Mouse (Mus musculus) thymus, adult 2 months (tissue): ENCODE data around the gene Ttll5. TPM values are rescaled to one million over a fixed set of nuclear protein-coding genes. Genes with fewer than 3 reads are reported as not detected.

Experiments
- DNase-seq: peaks from one replicate; pipeline ENCODE4 v3.0.0; 2021
- H3K27ac ChIP-seq: fragments of 200-500 bp; 2 replicates; pipeline ENCODE4 v1.5.1; 2012; ENCODE audit warnings: low read length, control low read depth; ENCODE audit not compliant: control insufficient read depth, insufficient read depth
- H3K27me3 ChIP-seq: fragments of 200-500 bp; 2 replicates; pipeline ENCODE4 v1.6.1; 2012; ENCODE audit warnings: mild to moderate bottlenecking, low read length, moderate library complexity, mixed read lengths; ENCODE audit not compliant: control insufficient read depth, insufficient read depth
- H3K36me3 ChIP-seq: fragments of 200-500 bp; 2 replicates; pipeline ENCODE4 v1.6.1; 2012; ENCODE audit warnings: mild to moderate bottlenecking, low read length, moderate library complexity; ENCODE audit not compliant: control insufficient read depth, insufficient read depth
- H3K4me1 ChIP-seq: fragments of 200-500 bp; replicated peaks from 2 replicates; pipeline ENCODE4 v1.6.1; 2012; ENCODE audit warnings: low read length; ENCODE audit not compliant: control insufficient read depth, insufficient read depth
- H3K4me3 ChIP-seq: fragments of 200-500 bp; 2 replicates; pipeline ENCODE4 v1.5.1; 2012; ENCODE audit warnings: mild to moderate bottlenecking, low read length, control low read depth, moderate library complexity; ENCODE audit not compliant: control insufficient read depth, insufficient read depth
- CTCF ChIP-seq: fragments of 200-500 bp; IDR thresholded peaks from 2 replicates; pipeline ENCODE4 v1.5.1; 2012; ENCODE audit warnings: mild to moderate bottlenecking, control low read depth, low read length, moderate library complexity, borderline replicate concordance; ENCODE audit not compliant: control insufficient read depth, poor library complexity, insufficient read depth; ENCODE audit errors: extremely low read depth
- POLR2A ChIP-seq: fragments of 200-500 bp; IDR thresholded peaks from 2 replicates; pipeline ENCODE4 v1.6.1; 2012; ENCODE audit warnings: mild to moderate bottlenecking, low read length, control low read depth, moderate library complexity; ENCODE audit not compliant: control insufficient read depth, poor library complexity, insufficient read depth; ENCODE audit errors: extremely low read depth
- WGBS: fragments of 180-500 bp; shearing (Covaris S2); methylation state at CpG from one replicate; pipeline ENCODE4 v1.1.7; 2018; 5-methylcytosine and 5-hydroxymethylcytosine counted together
- polyA plus RNA-seq: library from polyadenylated mRNA; depleted of rRNA; stranded (reverse); fragments of >200 nt; gene quantifications from 2 replicates; pipeline ENCODE4 v1.2.3, GENCODE M21; 2012

Gene Ttll5
- polyA plus RNA-seq, 1 experiment = 20.2 TPM

DNA sequence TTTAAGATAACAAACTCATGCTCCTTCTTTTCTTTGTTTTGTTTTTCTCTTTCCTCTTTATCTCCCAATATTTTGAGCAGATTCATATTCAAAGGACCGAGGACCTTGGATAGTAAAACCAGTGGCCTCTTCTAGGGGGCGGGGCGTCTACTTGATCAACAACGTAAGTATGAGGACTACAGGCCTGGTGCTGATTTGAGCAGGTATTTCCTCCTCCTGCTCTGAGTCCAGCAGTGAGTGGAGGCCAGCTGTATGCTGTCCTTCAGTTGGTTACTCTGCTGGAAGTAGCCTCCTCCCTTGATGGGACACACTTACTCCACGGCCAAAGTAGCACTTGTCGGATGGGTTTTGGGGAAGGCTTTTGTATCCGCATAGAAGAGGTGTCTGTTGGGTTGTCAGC, 32.8 kb downstream of the Ttll5 start:
- no peak for DNase-seq
- no peaks in the 10 kb centered on the region for H3K27me3 ChIP-seq
- TF ChIP-seq POLR2A (no peak), CTCF (no peak)
- 98% methylated on average over 7 of the region's 7 CpGs for WGBS
- no peaks in the 10 kb centered on the region for H3K4me1 ChIP-seq
- no peaks in the 10 kb centered on the region for H3K36me3 ChIP-seq
- no peak overlapping the region for H3K27ac ChIP-seq
- H3K4me3 ChIP-seq = no peak overlapping the region

GRCm38 (mm10) chr12:85859111-85859510, 34.7 kb downstream of the Ttll5 start:
- no peaks in the 10 kb centered on the region for H3K27me3 ChIP-seq
- no peak for TF ChIP-seq POLR2A
- TF ChIP-seq CTCF = no peak
- no peaks in the 10 kb centered on the region for H3K4me1 ChIP-seq
- 92% methylated on average over 3 of the region's 3 CpGs for WGBS
- no peak for DNase-seq
- H3K27ac ChIP-seq = no peak overlapping the region
- no peaks in the 10 kb centered on the region for H3K36me3 ChIP-seq
- no peak overlapping the region for H3K4me3 ChIP-seq

- WGBS = 89% methylated on average over 3 of the region's 3 CpGs
- Histone ChIP-seq H3K27me3 (no peaks in the 10 kb centered on the region), H3K4me3 (no peak overlapping the region), H3K4me1 (no peaks in the 10 kb centered on the region), H3K27ac (no peak overlapping the region), H3K36me3 (no peaks in the 10 kb centered on the region)
- TF ChIP-seq POLR2A (no peak), CTCF (no peak)
- DNase-seq = no peak
Observed at GRCm38 (mm10) chr12:85859511-85860189, 35.2 kb downstream of the Ttll5 start.

- H3K36me3 ChIP-seq = no peaks in the 10 kb centered on the region
- no peak for DNase-seq
Observed at GRCm38 (mm10) chr12:85862514-85862913, 38.1 kb downstream of the Ttll5 start.

DNA sequence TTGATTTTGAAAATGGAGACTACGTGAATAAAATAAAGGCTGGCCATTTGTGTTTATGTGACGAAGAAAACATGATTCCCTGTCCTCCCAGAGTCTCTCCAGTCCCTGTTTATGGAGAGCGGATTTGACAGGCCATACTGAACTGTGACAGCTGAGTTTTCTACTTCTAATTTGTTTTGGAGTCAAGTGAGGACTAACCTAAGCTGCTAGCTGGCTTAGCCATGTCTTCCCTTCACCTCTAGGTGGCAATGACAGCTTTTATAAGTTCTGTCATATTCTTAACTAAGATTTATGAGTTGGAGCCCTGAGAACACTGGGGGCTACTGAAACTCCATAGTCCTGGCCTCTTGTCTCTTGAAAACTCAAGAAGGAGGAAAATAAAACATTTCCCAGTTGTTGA, 41.1 kb downstream of the Ttll5 start:
- TF ChIP-seq CTCF (no peak), POLR2A (no peak)
- Histone ChIP-seq H3K4me1 (no peaks in the 10 kb centered on the region), H3K27ac (no peak overlapping the region), H3K4me3 (no peak overlapping the region), H3K27me3 (no peaks in the 10 kb centered on the region), H3K36me3 (no peaks in the 10 kb centered on the region)
- no peak for DNase-seq
- WGBS = 93% methylated on average over 3 of the region's 3 CpGs

More at GRCm38 (mm10) chr12:85862514-85862913, 38.1 kb downstream of the Ttll5 start:
- no peak overlapping the region for H3K27ac ChIP-seq
- TF ChIP-seq CTCF = no peak
- TF ChIP-seq POLR2A = no peak
- no peaks in the 10 kb centered on the region for H3K27me3 ChIP-seq
- no peak overlapping the region for H3K4me3 ChIP-seq
- no peaks in the 10 kb centered on the region for H3K4me1 ChIP-seq
- 85% methylated on average over 2 of the region's 2 CpGs for WGBS

DNA sequence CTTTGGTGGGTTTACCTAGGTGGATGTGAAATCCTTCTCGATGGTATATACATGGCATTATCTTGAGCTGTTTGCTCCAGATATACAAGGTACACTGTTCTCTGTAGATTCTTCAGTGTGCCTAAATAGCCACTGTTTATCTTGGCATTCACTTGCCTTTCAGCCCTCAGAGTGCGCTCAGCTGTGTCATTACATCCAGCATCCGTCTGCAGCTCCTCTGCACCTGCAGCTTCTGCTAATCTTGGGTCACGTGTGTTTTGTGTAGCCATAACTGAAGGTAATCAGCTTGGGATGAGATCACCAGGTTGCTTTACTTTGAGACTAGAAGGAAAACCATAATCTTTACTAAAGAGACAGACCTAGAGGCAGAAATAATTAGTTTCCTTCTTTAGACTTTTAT, 42.2 kb downstream of the Ttll5 start:
- DNase-seq = no peak
- H3K27ac ChIP-seq = no peak overlapping the region
- H3K4me1 ChIP-seq = no peaks in the 10 kb centered on the region
- WGBS = 92% methylated on average over 4 of the region's 4 CpGs
- no peaks in the 10 kb centered on the region for H3K27me3 ChIP-seq
- no peaks in the 10 kb centered on the region for H3K36me3 ChIP-seq
- H3K4me3 ChIP-seq = no peak overlapping the region
- TF ChIP-seq POLR2A (no peak), CTCF (no peak)

GRCm38 (mm10) chr12:85867125-85867524, 42.7 kb downstream of the Ttll5 start:
- no peak overlapping the region for H3K27ac ChIP-seq
- H3K4me1 ChIP-seq = no peaks in the 10 kb centered on the region
- no peaks in the 10 kb centered on the region for H3K36me3 ChIP-seq
- no peak for DNase-seq
- TF ChIP-seq POLR2A (no peak), CTCF (no peak)
- no peaks in the 10 kb centered on the region for H3K27me3 ChIP-seq
- H3K4me3 ChIP-seq = no peak overlapping the region
